Mouse (Mus musculus) heart, postnatal 0 days (tissue): ENCODE measurements around the gene Taldo1.

Source experiments
- CTCF ChIP-seq: IDR thresholded peaks from 2 replicates; pipeline ENCODE4 v1.5.1; 2016; ENCODE audit warnings: antibody characterized with exemption, control low read depth, low read depth
- EP300 ChIP-seq: IDR thresholded peaks from 2 replicates; pipeline ENCODE4 v1.6.1; 2016; ENCODE audit warnings: antibody characterized with exemption, low read depth

GRCm38 (mm10) chr7:141439811-141440210 lies 47.8 kb downstream of the Taldo1 start:
- TF ChIP-seq CTCF (no peak), EP300 (no peak)
